Mouse (Mus musculus): ENCODE measurements around the gene Syngr4. TPM values are rescaled to one million over a fixed set of nuclear protein-coding genes. Genes with fewer than 3 reads are reported as not detected.
A peak's percentile ranks its signal among the peaks of the same experiment; 100 is the strongest.
"Not testable (repeated sequence)": the region's sequence is repeated elsewhere in the genome, so short reads cannot be mapped to it uniquely, and the experiment has no call there.

Gene Syngr4
- total RNA-seq, 2 experiments from 2014 or later, result 0.40 TPM; not detected in 1

GRCm38 (mm10) chr7:45916056-45917003 lies 19.8 kb upstream of the Syngr4 start:
- peak; percentile 65 to 66 for DNase-seq (ENCODE audit: low spot score in 2 of 2)

GRCm38 (mm10) chr7:45915011-45915410 lies 18.5 kb upstream of the Syngr4 start:
- DNase-seq (ENCODE audit: low spot score in 2 of 2), result no peak

- no peak for DNase-seq (ENCODE audit: low spot score in 2 of 2)
Observed at GRCm38 (mm10) chr7:45914067-45914466, 17.6 kb upstream of the Syngr4 start.

GRCm38 (mm10) chr7:45909145-45909544 lies 12.6 kb upstream of the Syngr4 start:
- no peak for DNase-seq (ENCODE audit: low spot score in 2 of 2)

- no peak for DNase-seq (ENCODE audit: low spot score in 2 of 2)
Observed at GRCm38 (mm10) chr7:45908384-45908783, 11.9 kb upstream of the Syngr4 start.

- no peak for DNase-seq (ENCODE audit: low spot score in 2 of 2)
Observed at GRCm38 (mm10) chr7:45906622-45907021, 10.1 kb upstream of the Syngr4 start.

- DNase-seq (ENCODE audit: low spot score in 2 of 2), result no peak
Observed at GRCm38 (mm10) chr7:45902481-45903002, 6.0 kb upstream of the Syngr4 start.

GRCm38 (mm10) chr7:45901562-45901961 lies 5.0 kb upstream of the Syngr4 start:
- DNase-seq (ENCODE audit: low spot score in 2 of 2), result no peak

GRCm38 (mm10) chr7:45898125-45898524 lies 1.6 kb upstream of the Syngr4 start:
- not testable (repeated sequence) for DNase-seq (ENCODE audit: low spot score in 2 of 2)

- DNase-seq (ENCODE audit: low spot score in 2 of 2), result peak; percentile 52 to 64
Observed at GRCm38 (mm10) chr7:45897258-45897757, 794 bp upstream of the Syngr4 start.

GRCm38 (mm10) chr7:45895931-45896516 lies 490 bp downstream of the Syngr4 start:
- no peak for DNase-seq (ENCODE audit: low spot score in 2 of 2)

- DNase-seq (ENCODE audit: low spot score in 2 of 2), result no peak
Observed at GRCm38 (mm10) chr7:45892651-45893050, 3.9 kb downstream of the Syngr4 start.

- DNase-seq (ENCODE audit: low spot score in 2 of 2), result no peak
Observed at GRCm38 (mm10) chr7:45887246-45887645, 9.3 kb downstream of the Syngr4 start.

- no peak for DNase-seq (ENCODE audit: low spot score in 2 of 2)
Observed at GRCm38 (mm10) chr7:45881011-45881410, 15.5 kb downstream of the Syngr4 start.

GRCm38 (mm10) chr7:45880531-45880930 lies 16.0 kb downstream of the Syngr4 start:
- DNase-seq (ENCODE audit: low spot score in 2 of 2), result no peak

GRCm38 (mm10) chr7:45878278-45878677 lies 18.2 kb downstream of the Syngr4 start, which contains the start of gene Grin2d:
Gene Grin2d (minus strand): TSS chr7:45878378.
- DNase-seq (ENCODE audit: low spot score in 2 of 2), result not testable (repeated sequence)

GRCm38 (mm10) chr7:45876895-45877294 lies 19.6 kb downstream of the Syngr4 start:
- DNase-seq (ENCODE audit: low spot score in 2 of 2), result no peak

- DNase-seq (ENCODE audit: low spot score in 2 of 2), result peak; percentile 66 to 72
Observed at GRCm38 (mm10) chr7:45873061-45873947, 23.2 kb downstream of the Syngr4 start.

GRCm38 (mm10) chr7:45872624-45873023 lies 23.9 kb downstream of the Syngr4 start, which contains the start of gene Kdelr1:
Gene Kdelr1 (plus strand): TSS chr7:45872772.
- peak; percentile 95 for DNase-seq (ENCODE audit: low spot score in 2 of 2)

- DNase-seq (ENCODE audit: low spot score in 2 of 2), result peak; percentile 44 to 46
Observed at GRCm38 (mm10) chr7:45870282-45871058, 26.0 kb downstream of the Syngr4 start.
